Mouse (Mus musculus) gastrocnemius, postnatal 10 days (tissue): ENCODE results near the gene Vps39. TPM values are rescaled to one million over a fixed set of nuclear protein-coding genes. Genes with fewer than 3 reads are reported as not detected.

Experiments
- DNase-seq: peaks from one replicate; pipeline ENCODE4 v3.0.0; 2021; ENCODE audit warnings: mixed read lengths
- long read RNA-seq, 2 experiments: library from polyadenylated mRNA; stranded (forward); transcript quantifications; one replicate each; pipeline ENCODE4 v2.0.0; 2021
- total RNA-seq, 2 experiments: library from RNA; stranded (reverse); gene quantifications; 2 replicates each; pipeline ENCODE4 v1.2.3; 2021

Gene Vps39
- total RNA-seq = 10 to 100 TPM; 17.9 to 20.7 TPM
- long read RNA-seq, experiment 1, full-length matches to known transcripts = 36 of 48 reads
- long read RNA-seq, experiment 1, partial matches to known transcripts = 6 of 48 reads
- long read RNA-seq, experiment 1, other reads (novel, unspliced or antisense) = 6 of 48 reads
- long read RNA-seq, experiment 2, full-length matches to known transcripts = 20 of 29 reads
- long read RNA-seq, experiment 2, partial matches to known transcripts = 4 of 29 reads
- long read RNA-seq, experiment 2, other reads (novel, unspliced or antisense) = 5 of 29 reads

- peak; percentile 86 for DNase-seq
Observed at GRCm38 (mm10) chr2:120352682-120353646, at the start of gene Vps39. TSS of gene Vps39 (minus strand) at chr2:120353137.

GRCm38 (mm10) chr2:120397951-120398350 is 45.0 kb upstream of the Vps39 start:
- DNase-seq = no peak

GRCm38 (mm10) chr2:120392406-120392805 is 39.5 kb upstream of the Vps39 start:
- no peak for DNase-seq

- DNase-seq = no peak
Observed at GRCm38 (mm10) chr2:120390934-120391333, 38.0 kb upstream of the Vps39 start.

- no peak for DNase-seq
Observed at GRCm38 (mm10) chr2:120389376-120389775, 36.4 kb upstream of the Vps39 start.

GRCm38 (mm10) chr2:120387291-120387690 is 34.4 kb upstream of the Vps39 start:
- no peak for DNase-seq

- no peak for DNase-seq
Observed at GRCm38 (mm10) chr2:120386264-120386663, 33.3 kb upstream of the Vps39 start.

- no peak for DNase-seq
Observed at GRCm38 (mm10) chr2:120373858-120374257, 20.9 kb upstream of the Vps39 start.

GRCm38 (mm10) chr2:120367416-120368207 is 14.7 kb upstream of the Vps39 start:
- no peak for DNase-seq

GRCm38 (mm10) chr2:120366501-120366900 is 13.6 kb upstream of the Vps39 start:
- DNase-seq = no peak

- no peak for DNase-seq
Observed at GRCm38 (mm10) chr2:120360425-120360824, 7.5 kb upstream of the Vps39 start.

- DNase-seq = no peak
Observed at GRCm38 (mm10) chr2:120351321-120351720, 1.6 kb downstream of the Vps39 start.

- DNase-seq = no peak
Observed at GRCm38 (mm10) chr2:120348120-120348519, 4.8 kb downstream of the Vps39 start.

- no peak for DNase-seq
Observed at GRCm38 (mm10) chr2:120341741-120342140, 11.2 kb downstream of the Vps39 start.

- DNase-seq = no peak
Observed at GRCm38 (mm10) chr2:120337886-120338285, 15.1 kb downstream of the Vps39 start.

GRCm38 (mm10) chr2:120331575-120331974 is 21.4 kb downstream of the Vps39 start:
- DNase-seq = no peak

GRCm38 (mm10) chr2:120315077-120315476 is 37.9 kb downstream of the Vps39 start:
- DNase-seq = no peak

- no peak for DNase-seq
Observed at GRCm38 (mm10) chr2:120314487-120314886, 38.5 kb downstream of the Vps39 start.

GRCm38 (mm10) chr2:120313976-120314375 is 39.0 kb downstream of the Vps39 start, which contains the start of gene Pla2g4f:
TSS of gene Pla2g4f (minus strand) at chr2:120314165.
- DNase-seq = no peak

- no peak for DNase-seq
Observed at GRCm38 (mm10) chr2:120312276-120312825, 40.6 kb downstream of the Vps39 start.

GRCm38 (mm10) chr2:120304113-120304512 is 48.8 kb downstream of the Vps39 start:
- no peak for DNase-seq

- no peak for DNase-seq
Observed at GRCm38 (mm10) chr2:120301076-120301475, 51.9 kb downstream of the Vps39 start.
